Mouse (Mus musculus) layer of hippocampus, postnatal 14 days (tissue): ENCODE results near the gene Ganab. TPM values are rescaled to one million over a fixed set of nuclear protein-coding genes. Genes with fewer than 3 reads are reported as not detected.
"Not testable (repeated sequence)": the region's sequence is repeated elsewhere in the genome, so short reads cannot be mapped to it uniquely, and the experiment has no call there.

Source experiments
- DNase-seq, 2 experiments: peaks; one replicate each; pipeline ENCODE4 v3.0.0; 2021 to 2022; ENCODE audit warnings: low spot score in 2 of 2, mixed read lengths in 1 of 2
- total RNA-seq, 2 experiments: library from RNA; stranded (reverse); gene quantifications; 2 replicates each; pipeline ENCODE4 v1.2.3; 2021

Ganab gene
- total RNA-seq, 2 experiments from 2014 or later: 111 to 114 TPM

DNA sequence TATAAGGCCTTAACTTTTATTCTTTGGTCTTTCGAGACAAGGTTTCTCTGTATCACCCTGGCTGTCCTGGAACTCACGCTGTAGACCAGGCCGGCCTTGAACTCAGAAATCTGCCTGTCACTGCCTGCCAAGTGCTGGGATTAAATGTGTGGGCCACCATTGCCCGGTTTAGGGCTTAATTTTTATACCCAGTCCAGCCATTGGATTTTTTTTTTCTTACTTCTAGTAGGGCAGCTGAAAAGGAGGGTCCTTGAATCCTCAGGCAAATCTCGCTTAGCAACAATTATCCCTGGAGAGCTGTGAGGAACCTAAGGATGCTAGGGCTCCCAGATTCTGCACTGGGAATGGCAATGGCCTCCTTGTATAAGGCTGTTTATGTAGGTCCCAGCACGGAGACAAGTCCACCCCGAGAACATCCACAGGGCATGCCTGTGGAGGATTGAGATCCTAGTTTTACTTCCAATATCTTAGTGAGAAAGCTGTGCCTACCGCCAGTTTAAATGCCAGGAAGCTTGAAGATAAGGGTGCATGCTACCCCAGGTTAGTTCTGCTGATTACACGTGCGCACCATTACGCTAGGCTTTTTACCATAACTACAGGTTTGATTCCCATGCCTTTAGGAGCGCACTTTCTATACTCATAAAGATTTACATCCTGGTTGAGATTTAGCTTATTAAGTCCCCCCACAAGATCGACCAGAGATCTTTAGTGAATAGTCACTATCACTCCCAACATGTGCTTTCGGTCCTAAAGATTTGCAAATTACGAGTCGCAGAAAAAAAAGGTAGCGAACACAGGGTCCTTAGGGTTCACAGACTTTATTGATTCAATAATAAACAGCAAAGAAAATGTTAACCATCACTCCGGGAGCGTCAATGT, 10.0 kb upstream of the Ganab start:
- DNase-seq: no peak

GRCm38 (mm10) chr19:8888511-8889385, 9.1 kb upstream of the Ganab start, which contains the start of the genes 1810009A15Rik and Gm49416:
1810009A15Rik (plus strand) TSS chr19:8888853.
Gm49416 (plus strand) TSS chr19:8888926.
- DNase-seq: peak; percentile 91 to 96

- peak; percentile 85 to 90 for DNase-seq
These were observed 4.8 kb upstream of the Ganab start, which contains the start of gene Ints5 for GRCm38 (mm10) chr19:8892829-8893766. Ints5 (plus strand) TSS chr19:8893005.

DNA sequence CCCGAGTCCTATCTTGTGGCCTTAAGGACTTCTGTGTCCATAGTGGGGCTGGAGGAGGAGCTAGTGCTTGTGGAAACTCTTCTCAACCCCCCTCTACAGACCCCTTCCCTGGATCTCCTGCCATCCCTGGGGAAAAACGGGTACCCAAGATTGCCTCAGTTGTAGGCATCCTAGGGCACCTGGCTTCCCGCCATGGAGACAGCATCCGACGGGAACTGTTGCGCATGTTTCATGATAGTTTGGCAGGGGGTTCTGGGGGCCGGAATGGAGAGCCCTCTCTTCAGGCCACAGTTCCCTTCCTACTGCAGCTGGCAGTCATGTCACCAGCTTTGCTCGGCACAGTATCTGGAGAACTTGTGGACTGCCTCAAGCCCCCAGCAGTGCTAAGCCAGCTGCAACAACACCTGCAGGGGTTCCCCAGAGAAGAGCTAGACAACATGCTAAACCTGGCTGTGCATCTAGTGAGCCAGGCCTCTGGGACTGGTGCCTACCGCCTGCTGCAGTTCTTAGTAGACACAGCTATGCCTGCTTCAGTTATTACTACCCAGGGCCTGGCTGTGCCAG, 2.4 kb upstream of the Ganab start:
- no peak for DNase-seq

DNA sequence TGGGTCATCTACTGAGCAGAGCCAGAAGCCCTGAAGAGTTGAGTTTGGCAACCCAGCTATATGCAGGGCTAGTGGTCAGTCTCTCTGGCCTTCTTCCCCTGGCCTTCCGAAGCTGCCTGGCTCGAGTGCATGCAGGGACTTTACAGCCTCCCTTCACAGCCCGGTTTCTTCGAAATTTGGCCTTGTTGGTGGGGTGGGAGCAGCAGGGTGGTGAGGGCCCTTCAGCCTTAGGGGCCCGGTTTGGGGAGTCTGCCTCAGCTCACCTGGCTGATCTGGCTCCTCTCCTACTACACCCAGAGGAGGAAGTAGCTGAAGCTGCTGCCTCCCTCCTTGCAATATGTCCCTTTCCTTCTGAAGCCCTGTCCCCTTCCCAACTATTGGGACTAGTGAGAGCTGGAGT, 1.6 kb upstream of the Ganab start:
- DNase-seq: not testable (repeated sequence)

DNA sequence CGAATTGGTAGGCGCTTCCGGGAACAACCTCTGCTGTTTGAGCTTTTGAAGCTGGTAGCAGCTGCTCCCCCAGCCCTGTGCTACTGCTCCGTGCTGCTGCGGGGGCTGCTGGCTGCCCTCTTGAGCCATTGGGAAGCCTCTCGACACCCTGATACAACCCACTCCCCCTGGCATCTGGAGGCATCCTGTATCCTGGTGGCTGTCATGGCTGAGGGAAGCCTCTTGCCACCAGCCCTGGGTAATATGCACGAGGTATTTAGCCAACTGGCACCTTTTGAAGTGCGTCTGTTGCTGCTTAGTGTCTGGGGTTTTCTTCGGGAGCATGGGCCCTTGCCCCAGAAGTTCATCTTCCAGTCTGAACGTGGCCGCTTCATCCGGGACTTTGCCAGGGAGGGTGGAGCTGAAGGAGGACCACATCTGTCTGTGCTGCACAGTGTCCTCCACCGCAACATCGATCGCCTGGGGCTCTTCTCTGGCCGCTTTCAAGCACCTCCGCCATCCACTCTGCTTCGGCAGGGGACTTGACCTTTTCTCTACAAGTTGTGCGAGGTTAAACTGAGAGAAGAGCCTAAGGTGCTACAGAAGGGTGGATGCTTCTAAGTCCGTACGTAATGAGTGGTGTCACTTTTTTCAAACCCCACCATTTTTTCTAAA, 533 bp upstream of the Ganab start:
- peak in 1 of 2 experiments; percentile 48 for DNase-seq

- no peak for DNase-seq
These were observed 705 bp downstream of the Ganab start for GRCm38 (mm10) chr19:8898576-8898975.

DNA sequence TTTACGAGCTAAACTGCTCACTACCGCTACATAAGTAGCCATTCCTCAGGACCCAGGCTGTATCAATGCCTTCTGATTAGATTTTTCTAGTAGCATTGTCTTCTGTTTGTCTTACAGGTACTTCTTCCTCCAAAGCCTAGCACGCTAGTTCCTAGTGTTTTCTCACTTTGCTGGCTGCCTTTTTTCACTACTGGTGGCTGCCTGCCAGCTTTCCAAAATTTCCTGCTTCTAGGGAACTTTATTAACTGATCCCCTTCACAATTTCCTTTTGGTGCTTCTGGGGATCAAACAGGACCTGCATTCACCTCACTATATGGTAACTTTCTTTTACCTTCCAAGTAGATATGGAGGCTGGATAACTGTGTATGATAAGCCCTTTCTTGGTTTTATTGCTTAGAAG, 1.2 kb downstream of the Ganab start:
- no peak for DNase-seq

GRCm38 (mm10) chr19:8903412-8903811, 5.5 kb downstream of the Ganab start:
- DNase-seq: no peak

GRCm38 (mm10) chr19:8908531-8908930, 10.7 kb downstream of the Ganab start:
- no peak for DNase-seq

- no peak for DNase-seq
These were observed 13.9 kb downstream of the Ganab start for GRCm38 (mm10) chr19:8911810-8912209.

GRCm38 (mm10) chr19:8914212-8914611, 16.3 kb downstream of the Ganab start:
- no peak for DNase-seq

GRCm38 (mm10) chr19:8919000-8919399, 21.1 kb downstream of the Ganab start:
- no peak for DNase-seq

- DNase-seq: no peak
These were observed 21.8 kb downstream of the Ganab start for GRCm38 (mm10) chr19:8919684-8920072.

GRCm38 (mm10) chr19:8920073-8920736, 22.3 kb downstream of the Ganab start, which contains the start of gene B3gat3:
B3gat3 (plus strand) TSS chr19:8920374.
- peak; percentile 95 for DNase-seq

DNA sequence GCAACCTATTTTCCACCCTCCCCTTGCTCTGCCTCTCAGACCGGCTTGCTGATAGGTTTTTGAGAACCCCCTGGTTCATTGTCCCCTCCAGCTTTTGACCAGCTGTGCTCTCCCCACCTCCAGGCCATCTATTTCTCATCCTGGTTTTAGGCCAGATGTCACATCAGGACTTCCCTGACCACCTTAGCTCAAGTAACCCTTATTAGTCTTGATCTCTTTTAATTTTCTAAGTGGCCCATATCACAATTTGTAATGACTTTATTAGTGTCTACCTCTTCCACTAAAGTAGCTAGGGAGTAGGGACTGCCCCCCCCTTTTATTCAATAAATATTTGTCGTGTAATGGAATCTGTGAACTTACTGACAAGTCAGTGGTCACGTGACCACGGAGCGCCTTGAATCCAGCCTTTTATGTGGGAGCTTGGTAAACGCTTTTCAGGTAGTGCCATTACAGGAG, 23.0 kb downstream of the Ganab start:
- no peak for DNase-seq

GRCm38 (mm10) chr19:8921741-8922140, 23.9 kb downstream of the Ganab start:
- no peak for DNase-seq

DNA sequence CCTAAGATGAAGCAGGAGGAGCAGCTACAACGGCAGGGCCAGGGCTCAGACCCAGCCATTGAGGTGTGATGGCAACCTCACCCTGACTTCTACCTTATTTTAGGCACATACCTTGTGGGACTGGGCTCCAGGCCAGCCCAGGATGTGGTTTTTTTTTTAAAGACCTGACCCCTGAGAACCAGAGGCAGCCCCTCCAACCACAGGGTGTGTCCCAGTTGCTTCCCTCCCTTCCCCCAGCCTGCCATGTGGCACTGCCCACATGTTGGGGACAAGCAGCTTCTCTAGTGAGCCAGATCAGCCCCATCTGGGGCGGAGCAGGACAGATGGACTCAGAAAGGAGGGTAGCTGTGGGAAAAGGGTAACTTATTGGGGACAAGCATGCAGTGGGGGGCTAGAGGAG, 28.9 kb downstream of the Ganab start:
- no peak for DNase-seq

GRCm38 (mm10) chr19:8927891-8928525, 30.1 kb downstream of the Ganab start:
- no peak for DNase-seq
